Mouse (Mus musculus) layer of hippocampus, adult 8-10 months (tissue): ENCODE results near the gene Ccdc93. TPM values are rescaled to one million over a fixed set of nuclear protein-coding genes. Genes with fewer than 3 reads are reported as not detected.

Experiments
- DNase-seq, 2 experiments: peaks; one replicate each; pipeline ENCODE4 v3.0.0; 2022; ENCODE audit warnings: low spot score in 2 of 2
- total RNA-seq, 4 experiments: library from RNA; stranded (reverse); gene quantifications; 2 replicates each; pipeline ENCODE4 v1.2.4; 2022

Gene Ccdc93
- 10 to 100 TPM; 31.7 to 38.1 (median 34.2) TPM for total RNA-seq

- DNase-seq: peak; percentile 92 to 98
Measured at GRCm38 (mm10) chr1:121430938-121431928, at the start of gene Ccdc93. Ccdc93 (plus strand) TSS chr1:121431049.

- no peak for DNase-seq
Measured at GRCm38 (mm10) chr1:121381562-121381961, 49.3 kb upstream of the Ccdc93 start.

- DNase-seq: no peak
Measured at GRCm38 (mm10) chr1:121388312-121388711, 42.5 kb upstream of the Ccdc93 start.

- no peak for DNase-seq
Measured at GRCm38 (mm10) chr1:121388732-121389131, 42.1 kb upstream of the Ccdc93 start.

- no peak for DNase-seq
Measured at GRCm38 (mm10) chr1:121389574-121389973, 41.3 kb upstream of the Ccdc93 start.

GRCm38 (mm10) chr1:121390003-121390402 lies 40.8 kb upstream of the Ccdc93 start:
- no peak for DNase-seq

GRCm38 (mm10) chr1:121390421-121390820 lies 40.4 kb upstream of the Ccdc93 start:
- no peak for DNase-seq

GRCm38 (mm10) chr1:121390855-121391254 lies 40.0 kb upstream of the Ccdc93 start:
- no peak for DNase-seq

- no peak for DNase-seq
Measured at GRCm38 (mm10) chr1:121393117-121393516, 37.7 kb upstream of the Ccdc93 start.

GRCm38 (mm10) chr1:121394764-121395163 lies 36.1 kb upstream of the Ccdc93 start:
- DNase-seq: no peak

- no peak for DNase-seq
Measured at GRCm38 (mm10) chr1:121396501-121396900, 34.3 kb upstream of the Ccdc93 start.

GRCm38 (mm10) chr1:121398231-121398630 lies 32.6 kb upstream of the Ccdc93 start:
- no peak for DNase-seq

GRCm38 (mm10) chr1:121398986-121399881 lies 31.6 kb upstream of the Ccdc93 start:
- DNase-seq: no peak

- no peak for DNase-seq
Measured at GRCm38 (mm10) chr1:121400243-121400642, 30.6 kb upstream of the Ccdc93 start.

- DNase-seq: no peak
Measured at GRCm38 (mm10) chr1:121419084-121419483, 11.8 kb upstream of the Ccdc93 start.

- no peak for DNase-seq
Measured at GRCm38 (mm10) chr1:121419569-121420265, 11.1 kb upstream of the Ccdc93 start.

- DNase-seq: no peak
Measured at GRCm38 (mm10) chr1:121430183-121430937, 489 bp upstream of the Ccdc93 start.

- DNase-seq: no peak
Measured at GRCm38 (mm10) chr1:121435981-121436380, 5.1 kb downstream of the Ccdc93 start.

- peak; percentile 43 to 76 for DNase-seq
Measured at GRCm38 (mm10) chr1:121440535-121441381, 9.9 kb downstream of the Ccdc93 start.

GRCm38 (mm10) chr1:121444147-121444546 lies 13.3 kb downstream of the Ccdc93 start:
- DNase-seq: no peak
